Comparison of ENCODE assay signal across 8 mouse cellular contexts in genomic region chrX:69359360-69359759, GRCm38 (mm10). TPM values are rescaled to one million over a fixed set of nuclear protein-coding genes. Genes with fewer than 3 reads are reported as not detected.
DNase-seq lines count a peak whose midpoint lies in the region; ATAC-seq and TF ChIP-seq lines count a peak whose summit lies in the region.

No protein-coding gene starts in this region.

- H3K4me3 ChIP-seq in kidney, embryonic 15.5 days (replicated peaks), result no peak overlapping the region
- peak overlapping the region; percentile 45; the same call in 1 of the 2 replicates for H3K4me3 ChIP-seq in forebrain, embryonic 11.5 days (ENCODE audit: low read depth, low read length)
- H3K4me3 ChIP-seq in hindbrain, embryonic 12.5 days, result peak overlapping the region; percentile 56
- no peak overlapping the region for H3K4me3 ChIP-seq in midbrain, embryonic 11.5 days (ENCODE audit: low read depth, low read length)
- no peak overlapping the region for H3K4me3 ChIP-seq in lung, adult 2 months (replicated peaks; ENCODE audit: extremely low read depth, low read depth, low read length)

- no peak overlapping the region for H3K9ac ChIP-seq in kidney, embryonic 15.5 days
- H3K9ac ChIP-seq in forebrain, embryonic 11.5 days (ENCODE audit: low read length), result no peak overlapping the region
- no peak overlapping the region for H3K9ac ChIP-seq in hindbrain, embryonic 12.5 days
- no peak overlapping the region for H3K9ac ChIP-seq in midbrain, embryonic 11.5 days (ENCODE audit: low read length)

- DNase-seq in kidney, adult 9 months, result no peak
- DNase-seq in forebrain, embryonic 11.5 days (ENCODE audit: low spot score), result no peak
- DNase-seq in midbrain, embryonic 11.5 days (ENCODE audit: low spot score, missing footprints), result no peak
- no peak for DNase-seq in spleen, postnatal 14 days (ENCODE audit: low spot score in 2 of 2)
- DNase-seq in adipocyte (ENCODE audit: low spot score), result no peak
- DNase-seq in lung, adult 2 months, result no peak

- TF ChIP-seq CTCF in lung, adult 2 months (IDR thresholded peaks at IDR 0.05; ENCODE audit: insufficient read depth, low read length), result no peak

- no peak overlapping the region for H3K27ac ChIP-seq in kidney, embryonic 15.5 days
- H3K27ac ChIP-seq in forebrain, embryonic 11.5 days (ENCODE audit: low read depth, low read length), result no peak overlapping the region
- H3K27ac ChIP-seq in hindbrain, embryonic 12.5 days, result no peak overlapping the region
- no peak overlapping the region for H3K27ac ChIP-seq in midbrain, embryonic 11.5 days (ENCODE audit: low read depth, low read length)

- no peaks in the 10 kb centered on the region for H3K36me3 ChIP-seq in kidney, embryonic 15.5 days
- no peaks in the 10 kb centered on the region for H3K36me3 ChIP-seq in forebrain, embryonic 11.5 days (ENCODE audit: control insufficient read depth, insufficient read depth, low read length)
- no peaks in the 10 kb centered on the region for H3K36me3 ChIP-seq in hindbrain, embryonic 12.5 days
- no peaks in the 10 kb centered on the region for H3K36me3 ChIP-seq in midbrain, embryonic 11.5 days (ENCODE audit: control insufficient read depth, insufficient read depth, low read length)

- H3K4me2 ChIP-seq in kidney, embryonic 15.5 days, result peak overlapping the region; percentile 68
- peak overlapping the region; percentile 61 for H3K4me2 ChIP-seq in forebrain, embryonic 11.5 days (ENCODE audit: low read depth, low read length, severe bottlenecking)
- H3K4me2 ChIP-seq in hindbrain, embryonic 12.5 days (replicated peaks), result peak overlapping the region; percentile 62
- peak overlapping the region; percentile 62 for H3K4me2 ChIP-seq in midbrain, embryonic 11.5 days

- H3K4me1 ChIP-seq in kidney, embryonic 15.5 days, result peaks cover 4% of the 10 kb centered on the region; the same call in 1 of the 2 replicates
- peaks cover 4% of the 10 kb centered on the region; the same call in 1 of the 2 replicates for H3K4me1 ChIP-seq in forebrain, embryonic 11.5 days (replicated peaks; ENCODE audit: control insufficient read depth, insufficient read depth, low read length)
- 0 out of 2 replicates have a peak, but pooled peaks cover 4% of the 10 kb centered on the region for H3K4me1 ChIP-seq in hindbrain, embryonic 12.5 days
- H3K4me1 ChIP-seq in midbrain, embryonic 11.5 days (ENCODE audit: control insufficient read depth, insufficient read depth, low read length), result no peaks in the 10 kb centered on the region
- H3K4me1 ChIP-seq in lung, adult 2 months (ENCODE audit: control insufficient read depth, insufficient read depth, low read length), result no peaks in the 10 kb centered on the region

- H3K27me3 ChIP-seq in kidney, embryonic 15.5 days, result peaks cover 40% of the 10 kb centered on the region
- H3K27me3 ChIP-seq in forebrain, embryonic 11.5 days (ENCODE audit: control insufficient read depth, insufficient read depth, low read length), result no peaks in the 10 kb centered on the region
- H3K27me3 ChIP-seq in hindbrain, embryonic 12.5 days, result peaks cover 9% of the 10 kb centered on the region
- H3K27me3 ChIP-seq in midbrain, embryonic 11.5 days (ENCODE audit: control insufficient read depth, insufficient read depth, low read length), result no peaks in the 10 kb centered on the region

- 36% methylated on average over 5 of the region's 5 CpGs for WGBS in kidney, embryonic 15.5 days
- WGBS in forebrain, embryonic 11.5 days, result 24% methylated on average over 5 of the region's 5 CpGs
- 33% methylated on average over 5 of the region's 5 CpGs for WGBS in hindbrain, embryonic 12.5 days
- WGBS in midbrain, embryonic 11.5 days, result 20% methylated on average over 5 of the region's 5 CpGs
- 41% methylated on average over 5 of the region's 5 CpGs for WGBS in lung, adult 2 months

- H3K9me3 ChIP-seq in kidney, embryonic 15.5 days (replicated peaks), result no peaks in the 10 kb centered on the region
- H3K9me3 ChIP-seq in forebrain, embryonic 11.5 days (ENCODE audit: control insufficient read depth, low read length), result no peaks in the 10 kb centered on the region
- no peaks in the 10 kb centered on the region for H3K9me3 ChIP-seq in hindbrain, embryonic 12.5 days (replicated peaks)
- no peaks in the 10 kb centered on the region for H3K9me3 ChIP-seq in midbrain, embryonic 11.5 days (ENCODE audit: control insufficient read depth, low read length)

- no peak for ATAC-seq in kidney, embryonic 15.5 days (replicated peaks; ENCODE audit: low FRiP score)
- no peak for ATAC-seq in forebrain, embryonic 11.5 days (replicated peaks; ENCODE audit: low FRiP score)
- no peak for ATAC-seq in hindbrain, embryonic 12.5 days (ENCODE audit: low FRiP score)
- no peak for ATAC-seq in midbrain, embryonic 11.5 days (ENCODE audit: low FRiP score)

- TF ChIP-seq POLR2A in lung, adult 2 months (IDR thresholded peaks at IDR 0.05; ENCODE audit: borderline replicate concordance, extremely low read depth, low read depth, low read length), result no peak

RNA-seq across cellular contexts. Expression of gene Aff2, which starts 0.7 kb away (rescaled TPM):
- polyA plus RNA-seq in kidney, embryonic 15.5 days (2015; fragmentation: Nextera tagmentation; extraction: Ambion mirVana), result 1.9 TPM in 2 replicates
- polyA plus RNA-seq in forebrain, embryonic 11.5 days (2014; fragmentation: Nextera tagmentation; extraction: Ambion mirVana), result 14.7 and 16.8 TPM in 2 replicates
- polyA plus RNA-seq in hindbrain, embryonic 12.5 days (2016; fragmentation: Nextera tagmentation; extraction: Ambion mirVana), result 17.5 and 24.5 TPM in 2 replicates
- 4.4 and 5.4 TPM in 2 replicates for polyA plus RNA-seq in midbrain, embryonic 11.5 days (2014; fragmentation: Nextera tagmentation; extraction: Ambion mirVana)
- polyA plus RNA-seq in lung, adult 2 months (2012; rRNA removed), result 0.79 and 1.3 TPM in 2 replicates

Comparison
In these comparisons a context has a peak if more than half of its experiments do, and no peak if none do; other contexts are left out.
1. H3K4me3 ChIP-seq: peak in forebrain, embryonic 11.5 days (single experiment) and hindbrain, embryonic 12.5 days (single experiment); none in kidney, embryonic 15.5 days (single experiment), midbrain, embryonic 11.5 days (single experiment) and lung, adult 2 months (single experiment).
2. Peak in every context shown above with its lines, with median percentiles within 50 percentile points of each other: H3K4me2 ChIP-seq.